Mouse (Mus musculus): ENCODE measurements around the gene Rpl3l.

Rpl3l gene

GRCm38 (mm10) chr17:24742307-24742706 is 14.7 kb downstream of the Rpl3l start:
- DNase-seq (ENCODE audit: extremely low read depth, low read depth, low spot score): no peak

- no peak for DNase-seq (ENCODE audit: extremely low read depth, low read depth, low spot score)
These were observed 16.3 kb downstream of the Rpl3l start for GRCm38 (mm10) chr17:24743896-24744295.

- DNase-seq (ENCODE audit: extremely low read depth, low read depth, low spot score): no peak
These were observed 16.8 kb downstream of the Rpl3l start for GRCm38 (mm10) chr17:24744381-24744780.

- DNase-seq (ENCODE audit: extremely low read depth, low read depth, low spot score): no peak
These were observed 18.2 kb downstream of the Rpl3l start for GRCm38 (mm10) chr17:24745526-24746497.

- DNase-seq (ENCODE audit: extremely low read depth, low read depth, low spot score): no peak
These were observed 19.4 kb downstream of the Rpl3l start for GRCm38 (mm10) chr17:24746986-24747385.

- peak; percentile 70 for DNase-seq (ENCODE audit: extremely low read depth, low read depth, low spot score)
These were observed 23.9 kb downstream of the Rpl3l start for GRCm38 (mm10) chr17:24751528-24751927.

- no peak for DNase-seq (ENCODE audit: extremely low read depth, low read depth, low spot score)
These were observed 25.1 kb downstream of the Rpl3l start, which contains the start of gene Hs3st6 for GRCm38 (mm10) chr17:24752415-24753394. Gene Hs3st6, plus strand, starts transcription at chr17:24752988.

GRCm38 (mm10) chr17:24757394-24757793 is 29.8 kb downstream of the Rpl3l start:
- no peak for DNase-seq (ENCODE audit: extremely low read depth, low read depth, low spot score)

GRCm38 (mm10) chr17:24761121-24761520 is 33.5 kb downstream of the Rpl3l start:
- no peak for DNase-seq (ENCODE audit: extremely low read depth, low read depth, low spot score)

- DNase-seq (ENCODE audit: extremely low read depth, low read depth, low spot score): no peak
These were observed 37.6 kb downstream of the Rpl3l start for GRCm38 (mm10) chr17:24765016-24765905.

- DNase-seq (ENCODE audit: extremely low read depth, low read depth, low spot score): no peak
These were observed 38.8 kb downstream of the Rpl3l start for GRCm38 (mm10) chr17:24766266-24766875.

GRCm38 (mm10) chr17:24769146-24769545 is 41.5 kb downstream of the Rpl3l start:
- DNase-seq (ENCODE audit: extremely low read depth, low read depth, low spot score): no peak

GRCm38 (mm10) chr17:24773241-24773640 is 45.6 kb downstream of the Rpl3l start:
- DNase-seq (ENCODE audit: extremely low read depth, low read depth, low spot score): no peak

GRCm38 (mm10) chr17:24775173-24775572 is 47.6 kb downstream of the Rpl3l start:
- no peak for DNase-seq (ENCODE audit: extremely low read depth, low read depth, low spot score)

GRCm38 (mm10) chr17:24777073-24777472 is 49.5 kb downstream of the Rpl3l start:
- no peak for DNase-seq (ENCODE audit: extremely low read depth, low read depth, low spot score)

GRCm38 (mm10) chr17:24780821-24781220 is 53.2 kb downstream of the Rpl3l start:
- DNase-seq (ENCODE audit: extremely low read depth, low read depth, low spot score): no peak

All from fat pad, adult 2 months (tissue).